Mouse (Mus musculus) G1E (cell line): ENCODE data around the gene Utf1. TPM values are rescaled to one million over a fixed set of nuclear protein-coding genes. Genes with fewer than 3 reads are reported as not detected.

ENCODE experiments used
- ATAC-seq: 2 replicates; pipeline ENCODE4 v1.8.0; 2016; ENCODE audit warnings: mild to moderate bottlenecking; ENCODE audit not compliant: insufficient number of reproducible peaks, poor library complexity, low FRiP score, severe bottlenecking; ENCODE audit errors: extremely low read depth
- DNase-seq: peaks from one replicate; pipeline ENCODE4 v3.0.0; 2012; ENCODE audit warnings: low spot score
- H3K27me3 ChIP-seq: 2 replicates; pipeline ENCODE4 v1.6.1; 2012; ENCODE audit warnings: mild to moderate bottlenecking, low read length, inconsistent platforms; ENCODE audit not compliant: insufficient read depth
- H3K36me3 ChIP-seq: replicated peaks from 2 replicates; pipeline ENCODE3; 2012; ENCODE audit warnings: mild to moderate bottlenecking, inconsistent platforms
- H3K4me1 ChIP-seq: 2 replicates; pipeline ENCODE4 v1.6.1; 2012; ENCODE audit warnings: low read depth, low read length, inconsistent platforms, mixed read lengths; ENCODE audit not compliant: insufficient read depth
- H3K4me3 ChIP-seq: 2 replicates; pipeline ENCODE4 v1.5.1; 2012; ENCODE audit warnings: low read depth, mild to moderate bottlenecking, inconsistent platforms, low read length, moderate library complexity, mixed read lengths
- H3K9me3 ChIP-seq: replicated peaks from 2 replicates; pipeline ENCODE4 v1.6.1; 2012; ENCODE audit warnings: inconsistent platforms
- CTCF ChIP-seq: IDR thresholded peaks from 2 replicates; pipeline ENCODE4 v1.5.1; 2012; ENCODE audit warnings: low read depth, low read length, inconsistent platforms, mixed read lengths
- GATA1 ChIP-seq: IDR thresholded peaks from 2 replicates; pipeline ENCODE4 v1.6.1; 2012; ENCODE audit warnings: borderline replicate concordance, low read length, inconsistent platforms, mixed read lengths
- GATA2 ChIP-seq: IDR thresholded peaks from 2 replicates; pipeline ENCODE4 v1.6.1; 2012; ENCODE audit warnings: low read depth, low read length, inconsistent platforms, borderline replicate concordance
- POLR2AphosphoS5 ChIP-seq: IDR thresholded peaks from 2 replicates; pipeline ENCODE4 v1.6.1; 2012; ENCODE audit warnings: low read depth, low read length, inconsistent platforms; ENCODE audit not compliant: insufficient replicate concordance
- TAL1 ChIP-seq: conservative IDR thresholded peaks from 2 replicates; pipeline ENCODE4 v1.6.1; 2012; ENCODE audit warnings: low read depth, low read length, inconsistent platforms, mixed read lengths
- polyA plus RNA-seq: library from polyadenylated mRNA; stranded (reverse); fragments of >175 nt; gene quantifications from 2 replicates; pipeline ENCODE4 v1.2.3, GENCODE M21; 2012
- total RNA-seq, 2 experiments: library from RNA; stranded (forward) in 1 of 2; stranded (reverse) in 1 of 2; fragments of 200-1000 nt in 1 of 2; fragments of >200 nt in 1 of 2; fragmentation: Nextera tagmentation in 1 of 2; gene quantifications; 2 replicates each; pipeline ENCODE4 v1.2.3; 2014 to 2017

Gene Utf1
- total and polyA plus RNA-seq, 3 experiments = not detected

- Histone ChIP-seq H3K4me1 (no peaks in the 10 kb centered on the region), H3K27me3 (peaks cover 18% of the 10 kb centered on the region; the same call in 1 of the 2 replicates), H3K4me3 (no peak overlapping the region), H3K36me3 (no peaks in the 10 kb centered on the region), H3K9me3 (peaks cover 23% of the 10 kb centered on the region)
- DNase-seq (no peak), ATAC-seq (no peak)
- no peak for TF ChIP-seq TAL1
- no peak for TF ChIP-seq GATA2
- no peak for TF ChIP-seq POLR2AphosphoS5
- no peak for TF ChIP-seq GATA1
- TF ChIP-seq CTCF = no peak
Observed at GRCm38 (mm10) chr7:139946032-139946431, 2.4 kb downstream of the Utf1 start.

- H3K36me3 ChIP-seq = no peaks in the 10 kb centered on the region
- ATAC-seq = no peak
- H3K4me3 ChIP-seq = no peak overlapping the region
- TF ChIP-seq TAL1 (no peak), GATA1 (no peak), GATA2 (no peak), POLR2AphosphoS5 (no peak), CTCF (no peak)
- H3K27me3 ChIP-seq = peaks cover 13% of the 10 kb centered on the region; the same call in 1 of the 2 replicates
- peaks cover 4% of the 10 kb centered on the region; the same call in 1 of the 2 replicates for H3K9me3 ChIP-seq
- H3K4me1 ChIP-seq = no peaks in the 10 kb centered on the region
- no peak for DNase-seq
Observed at GRCm38 (mm10) chr7:139949893-139950282, 6.3 kb downstream of the Utf1 start.

GRCm38 (mm10) chr7:139950283-139950971 lies 6.8 kb downstream of the Utf1 start:
- no peaks in the 10 kb centered on the region for H3K4me1 ChIP-seq

GRCm38 (mm10) chr7:139951079-139951478 lies 7.5 kb downstream of the Utf1 start:
- no peaks in the 10 kb centered on the region for H3K36me3 ChIP-seq
- no peak for ATAC-seq
- H3K4me1 ChIP-seq = no peaks in the 10 kb centered on the region
- peaks cover 4% of the 10 kb centered on the region; the same call in 1 of the 2 replicates for H3K9me3 ChIP-seq
- H3K27me3 ChIP-seq = peaks cover 13% of the 10 kb centered on the region; the same call in 1 of the 2 replicates
- TF ChIP-seq GATA1 = no peak
- no peak for TF ChIP-seq TAL1
- TF ChIP-seq POLR2AphosphoS5 = no peak
- TF ChIP-seq CTCF = no peak
- TF ChIP-seq GATA2 = no peak
- no peak overlapping the region for H3K4me3 ChIP-seq
- no peak for DNase-seq

More at GRCm38 (mm10) chr7:139950283-139950971, 6.8 kb downstream of the Utf1 start:
- Histone ChIP-seq H3K36me3 (no peaks in the 10 kb centered on the region), H3K27me3 (peaks cover 13% of the 10 kb centered on the region; the same call in 1 of the 2 replicates), H3K9me3 (peaks cover 4% of the 10 kb centered on the region; the same call in 1 of the 2 replicates), H3K4me3 (no peak overlapping the region)
- no peak for TF ChIP-seq CTCF
- TF ChIP-seq POLR2AphosphoS5 = no peak
- no peak for TF ChIP-seq GATA1
- no peak for TF ChIP-seq GATA2
- no peak for TF ChIP-seq TAL1
- ATAC-seq (no peak), DNase-seq (no peak)

GRCm38 (mm10) chr7:139951991-139952633 lies 8.5 kb downstream of the Utf1 start:
- H3K36me3 ChIP-seq = no peaks in the 10 kb centered on the region
- DNase-seq (no peak), ATAC-seq (no peak)
- peaks cover 13% of the 10 kb centered on the region; the same call in 1 of the 2 replicates for H3K27me3 ChIP-seq
- H3K4me3 ChIP-seq = no peak overlapping the region
- H3K4me1 ChIP-seq = no peaks in the 10 kb centered on the region
- peaks cover 4% of the 10 kb centered on the region; the same call in 1 of the 2 replicates for H3K9me3 ChIP-seq
- no peak for TF ChIP-seq GATA2
- no peak for TF ChIP-seq POLR2AphosphoS5
- no peak for TF ChIP-seq CTCF
- no peak for TF ChIP-seq GATA1
- TF ChIP-seq TAL1 = no peak

GRCm38 (mm10) chr7:139955505-139955904 lies 11.9 kb downstream of the Utf1 start:
- Histone ChIP-seq H3K4me3 (no peak overlapping the region), H3K36me3 (no peaks in the 10 kb centered on the region), H3K27me3 (peaks cover 3% of the 10 kb centered on the region; the same call in 1 of the 2 replicates), H3K4me1 (no peaks in the 10 kb centered on the region), H3K9me3 (no peaks in the 10 kb centered on the region; the same call in 1 of the 2 replicates)
- DNase-seq (no peak), ATAC-seq (no peak)
- TF ChIP-seq TAL1 = no peak
- TF ChIP-seq CTCF = no peak
- no peak for TF ChIP-seq GATA1
- TF ChIP-seq GATA2 = no peak
- no peak for TF ChIP-seq POLR2AphosphoS5
